Mouse (Mus musculus) hindbrain, embryonic 12.5 days (tissue): ENCODE results near the gene Gbgt1. TPM values are rescaled to one million over a fixed set of nuclear protein-coding genes. Genes with fewer than 3 reads are reported as not detected.

Experiments used
- ATAC-seq: fragments of 200-750 bp; cut with Nextera tagmentation; 2 replicates; pipeline ENCODE4 v1.8.0; 2017; ENCODE audit warnings: moderate TSS enrichment; ENCODE audit not compliant: low FRiP score
- H3K27ac ChIP-seq: fragments of 300-500 bp; sonication (generic); 2 replicates; pipeline ENCODE4 v1.5.1; 2016; ENCODE audit warnings: mild to moderate bottlenecking
- H3K27me3 ChIP-seq: fragments of 300-500 bp; sonication (generic); 2 replicates; pipeline ENCODE4 v1.6.1; 2016; ENCODE audit warnings: mild to moderate bottlenecking
- H3K36me3 ChIP-seq: fragments of 300-500 bp; sonication (generic); 2 replicates; pipeline ENCODE4 v1.6.1; 2016; ENCODE audit warnings: mild to moderate bottlenecking
- H3K4me1 ChIP-seq: fragments of 300-500 bp; sonication (generic); 2 replicates; pipeline ENCODE4 v1.6.1; 2016
- H3K4me2 ChIP-seq: fragments of 300-500 bp; sonication (generic); replicated peaks from 2 replicates; pipeline ENCODE4 v1.6.1; 2016; ENCODE audit warnings: mild to moderate bottlenecking
- H3K4me3 ChIP-seq: fragments of 300-500 bp; sonication (generic); 2 replicates; pipeline ENCODE4 v1.5.1; 2016; ENCODE audit warnings: mild to moderate bottlenecking
- H3K9ac ChIP-seq: fragments of 300-500 bp; sonication (generic); 2 replicates; pipeline ENCODE4 v1.6.1; 2016; ENCODE audit warnings: mild to moderate bottlenecking, moderate library complexity
- H3K9me3 ChIP-seq: fragments of 300-500 bp; sonication (generic); replicated peaks from 2 replicates; pipeline ENCODE4 v1.6.1; 2016; ENCODE audit warnings: mild to moderate bottlenecking
- WGBS: fragments of 180-500 bp; shearing (Covaris S2); methylation state at CpG from one replicate; pipeline ENCODE4 v1.1.7; 2016; 5-methylcytosine and 5-hydroxymethylcytosine counted together
- polyA plus RNA-seq: library from polyadenylated mRNA; unstranded; fragments of >200 nt; fragmentation: Nextera tagmentation; extraction: Ambion mirVana; gene quantifications from 2 replicates; pipeline ENCODE4 v1.2.1, GENCODE M21; 2016

Gene Gbgt1
- polyA plus RNA-seq, 1 experiment from 2014 or later, result 0.67 TPM

GRCm38 (mm10) chr2:28535263-28535540 lies 38.5 kb downstream of the Gbgt1 start:
- H3K27ac ChIP-seq, result peak overlapping the region; percentile 91
- no peak for ATAC-seq
- no peaks in the 10 kb centered on the region for H3K9me3 ChIP-seq
- H3K4me2 ChIP-seq, result peak overlapping the region; percentile 58
- no peaks in the 10 kb centered on the region for H3K27me3 ChIP-seq
- peak overlapping the region; percentile 63 for H3K9ac ChIP-seq
- WGBS, result 29% methylated on average over 4 of the region's 4 CpGs
- H3K4me1 ChIP-seq, result peaks cover 99% of the 10 kb centered on the region
- H3K36me3 ChIP-seq, result no peaks in the 10 kb centered on the region
- peak overlapping the region; percentile 49; the same call in 1 of the 2 replicates for H3K4me3 ChIP-seq

DNA sequence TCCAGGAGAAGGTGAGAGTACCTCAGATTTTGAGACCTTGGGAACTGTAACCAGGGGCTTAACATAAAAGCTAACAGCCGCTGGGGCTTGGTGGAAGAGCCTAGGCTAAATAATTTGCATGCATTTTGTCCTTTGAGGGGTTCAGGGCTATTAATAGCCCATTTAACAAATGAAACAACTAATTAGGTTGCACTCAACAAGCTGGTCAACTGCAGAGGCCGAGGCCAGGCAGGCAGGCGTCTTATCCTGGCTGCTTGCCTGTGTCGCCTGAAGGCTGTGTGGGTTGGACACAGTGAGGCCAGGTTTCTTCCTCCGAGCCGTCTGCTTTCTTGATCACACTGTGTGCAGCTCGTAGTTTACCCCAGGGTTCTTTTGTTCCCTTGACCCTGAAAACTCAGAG lies 39.0 kb downstream of the Gbgt1 start:
- WGBS, result 29% methylated on average over 7 of the region's 7 CpGs
- peak overlapping the region; percentile 58 for H3K4me2 ChIP-seq

DNA sequence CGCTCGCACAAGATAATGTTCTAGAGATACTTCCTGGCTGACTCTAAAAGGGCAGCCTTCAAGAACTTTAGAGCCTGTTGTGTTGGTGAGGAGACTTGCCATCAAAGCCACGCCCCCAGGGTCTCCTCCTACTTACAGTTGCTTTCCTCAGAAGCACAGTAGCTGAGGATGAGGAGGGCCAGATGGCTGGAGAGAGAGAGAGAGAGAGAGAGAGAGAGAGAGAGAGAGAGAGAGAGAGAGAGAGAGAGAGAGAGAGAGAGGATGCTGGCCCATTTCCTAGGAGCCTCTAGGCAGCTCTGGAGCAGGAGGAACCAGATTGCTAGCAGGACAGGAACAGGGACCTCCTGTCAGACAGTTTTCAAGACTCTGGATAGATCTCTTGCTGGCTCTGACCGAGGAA lies 39.5 kb downstream of the Gbgt1 start:
- no peaks in the 10 kb centered on the region for H3K27me3 ChIP-seq
- 0 out of 2 replicates have a peak overlapping the region, but pooled peaks have one; percentile 25 for H3K9ac ChIP-seq
- no peaks in the 10 kb centered on the region for H3K9me3 ChIP-seq
- peak overlapping the region; percentile 91 for H3K27ac ChIP-seq
- no peak for ATAC-seq
- H3K36me3 ChIP-seq, result 0 out of 2 replicates have a peak, but pooled peaks cover 4% of the 10 kb centered on the region
- WGBS, result 60% methylated on average over 4 of the region's 4 CpGs
- H3K4me1 ChIP-seq, result peaks cover 97% of the 10 kb centered on the region
- H3K4me2 ChIP-seq, result no peak overlapping the region
- no peak overlapping the region for H3K4me3 ChIP-seq

More for the DNA sequence above, 39.0 kb downstream of the Gbgt1 start:
- peak overlapping the region; percentile 49; the same call in 1 of the 2 replicates for H3K4me3 ChIP-seq
- peak overlapping the region; percentile 63; the same call in 1 of the 2 replicates for H3K9ac ChIP-seq
- peaks cover 99% of the 10 kb centered on the region for H3K4me1 ChIP-seq
- no peak for ATAC-seq
- peak overlapping the region; percentile 91 for H3K27ac ChIP-seq
- H3K27me3 ChIP-seq, result no peaks in the 10 kb centered on the region
- H3K9me3 ChIP-seq, result no peaks in the 10 kb centered on the region
- H3K36me3 ChIP-seq, result 0 out of 2 replicates have a peak, but pooled peaks cover under 1% of the 10 kb centered on the region

GRCm38 (mm10) chr2:28536766-28537633 lies 40.3 kb downstream of the Gbgt1 start:
- Histone ChIP-seq H3K27ac (0 out of 2 replicates have a peak overlapping the region, but pooled peaks have one; percentile 85), H3K4me3 (no peak overlapping the region), H3K36me3 (peaks cover 12% of the 10 kb centered on the region), H3K4me1 (peaks cover 89% of the 10 kb centered on the region), H3K4me2 (no peak overlapping the region), H3K9ac (no peak overlapping the region), H3K27me3 (no peaks in the 10 kb centered on the region), H3K9me3 (no peaks in the 10 kb centered on the region)
- no peak for ATAC-seq
- 72% methylated on average over 11 of the region's 11 CpGs for WGBS

DNA sequence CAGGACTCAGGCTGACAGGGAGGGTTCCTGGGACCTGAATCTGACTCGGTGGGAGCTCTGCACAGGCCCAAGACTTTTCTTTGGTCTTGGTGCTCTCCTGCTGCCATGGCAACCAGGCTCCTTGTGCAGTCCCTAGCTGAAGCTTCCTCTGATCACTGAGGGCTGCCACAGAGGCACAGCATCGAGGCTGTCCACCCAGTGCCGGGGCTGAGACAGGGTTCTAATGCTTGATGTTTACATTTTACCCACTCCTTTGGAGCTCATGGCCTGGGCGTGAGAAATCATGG lies 40.9 kb downstream of the Gbgt1 start:
- Histone ChIP-seq H3K4me2 (no peak overlapping the region), H3K9ac (no peak overlapping the region), H3K27ac (peak overlapping the region; percentile 85; the same call in 1 of the 2 replicates)

DNA sequence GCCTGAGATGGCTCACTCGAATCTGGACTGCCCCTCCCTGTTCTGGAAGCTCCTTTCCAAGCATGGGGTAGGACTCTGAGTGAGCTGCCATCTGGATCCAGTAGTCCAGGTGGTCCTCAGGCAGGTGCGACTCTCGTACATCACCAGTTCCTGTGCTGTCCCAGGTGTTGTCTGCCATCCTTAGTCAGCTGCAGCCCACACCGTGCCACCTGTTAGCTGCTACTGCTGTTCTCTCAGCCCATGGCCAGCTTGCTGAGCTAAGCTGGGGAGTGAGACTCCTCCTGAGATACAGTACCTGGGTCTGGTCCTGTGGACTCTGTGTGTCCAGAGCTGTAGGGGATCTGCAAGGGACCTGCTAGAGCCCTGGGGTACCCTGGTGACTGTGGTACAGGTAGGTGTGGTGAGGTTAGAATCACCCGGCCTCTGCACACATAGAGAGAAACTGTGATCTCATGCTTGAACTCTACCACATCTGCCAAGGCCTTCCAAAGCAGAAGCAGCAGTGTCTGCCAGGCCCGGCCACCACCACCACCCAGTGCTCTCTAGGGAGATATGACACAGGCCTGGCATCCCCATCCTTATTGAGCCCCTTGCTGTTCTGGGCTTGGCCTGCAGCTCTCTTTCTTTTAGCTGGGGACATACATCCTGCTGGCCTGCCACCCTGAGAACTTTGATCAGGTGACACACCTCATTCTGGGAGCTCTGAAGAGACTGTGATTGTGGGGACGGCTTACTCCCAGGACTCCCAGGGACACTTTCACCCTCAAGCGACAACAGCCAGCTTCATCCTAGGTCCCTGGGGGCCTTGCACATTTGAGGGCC lies 41.5 kb downstream of the Gbgt1 start:
- Histone ChIP-seq H3K9ac (peak overlapping the region; percentile 4), H3K4me2 (no peak overlapping the region), H3K4me3 (no peak overlapping the region), H3K9me3 (no peaks in the 10 kb centered on the region), H3K27ac (peak overlapping the region; percentile 85), H3K27me3 (no peaks in the 10 kb centered on the region), H3K4me1 (peaks cover 77% of the 10 kb centered on the region), H3K36me3 (peaks cover 24% of the 10 kb centered on the region)
- ATAC-seq, result no peak
- 69% methylated on average over 8 of the region's 8 CpGs for WGBS

More for the DNA sequence above, 40.9 kb downstream of the Gbgt1 start:
- Histone ChIP-seq H3K27me3 (no peaks in the 10 kb centered on the region), H3K4me3 (no peak overlapping the region), H3K36me3 (peaks cover 17% of the 10 kb centered on the region), H3K9me3 (no peaks in the 10 kb centered on the region), H3K4me1 (peaks cover 83% of the 10 kb centered on the region)
- WGBS, result 26% methylated on average over 4 of the region's 4 CpGs
- no peak for ATAC-seq

DNA sequence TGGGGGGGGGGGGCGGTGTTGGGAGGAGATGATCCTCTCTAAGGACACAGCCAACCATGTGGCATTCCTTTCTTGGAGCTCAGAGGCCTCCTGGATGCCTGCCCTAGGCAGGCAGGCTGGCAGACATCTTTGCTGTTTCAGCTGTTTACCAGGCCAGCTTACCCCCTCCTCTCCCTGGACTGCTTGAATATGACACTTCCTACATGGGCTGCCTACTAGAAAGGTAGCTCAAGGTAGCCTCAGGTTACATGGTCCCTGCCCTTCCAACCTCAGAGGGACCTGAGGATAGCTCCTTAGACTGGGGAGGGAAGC lies 42.1 kb downstream of the Gbgt1 start:
- 69% methylated on average over 1 of the region's 1 CpGs for WGBS
- Histone ChIP-seq H3K27ac (peak overlapping the region; percentile 85), H3K27me3 (no peaks in the 10 kb centered on the region), H3K9ac (peak overlapping the region; percentile 4), H3K4me1 (peaks cover 71% of the 10 kb centered on the region), H3K36me3 (peaks cover 29% of the 10 kb centered on the region), H3K4me2 (0 out of 2 replicates have a peak overlapping the region, but pooled peaks have one; percentile 12), H3K4me3 (no peak overlapping the region), H3K9me3 (no peaks in the 10 kb centered on the region)
- ATAC-seq, result no peak

GRCm38 (mm10) chr2:28539206-28539605 lies 42.5 kb downstream of the Gbgt1 start:
- Histone ChIP-seq H3K9me3 (no peaks in the 10 kb centered on the region), H3K4me2 (0 out of 2 replicates have a peak overlapping the region, but pooled peaks have one; percentile 12), H3K27ac (peak overlapping the region; percentile 85), H3K9ac (peak overlapping the region; percentile 4), H3K36me3 (peaks cover 34% of the 10 kb centered on the region), H3K4me1 (peaks cover 67% of the 10 kb centered on the region), H3K27me3 (no peaks in the 10 kb centered on the region), H3K4me3 (no peak overlapping the region)
- 34% methylated on average over 7 of the region's 7 CpGs for WGBS
- peak; percentile 74 for ATAC-seq

GRCm38 (mm10) chr2:28539949-28540348 lies 43.3 kb downstream of the Gbgt1 start:
- no peak overlapping the region for H3K4me2 ChIP-seq
- H3K9me3 ChIP-seq, result no peaks in the 10 kb centered on the region
- 80% methylated on average over 2 of the region's 2 CpGs for WGBS
- no peaks in the 10 kb centered on the region for H3K27me3 ChIP-seq
- H3K36me3 ChIP-seq, result peaks cover 41% of the 10 kb centered on the region
- peak overlapping the region; percentile 4; the same call in 1 of the 2 replicates for H3K9ac ChIP-seq
- peak overlapping the region; percentile 85 for H3K27ac ChIP-seq
- no peak overlapping the region for H3K4me3 ChIP-seq
- H3K4me1 ChIP-seq, result peaks cover 60% of the 10 kb centered on the region
- ATAC-seq, result no peak

DNA sequence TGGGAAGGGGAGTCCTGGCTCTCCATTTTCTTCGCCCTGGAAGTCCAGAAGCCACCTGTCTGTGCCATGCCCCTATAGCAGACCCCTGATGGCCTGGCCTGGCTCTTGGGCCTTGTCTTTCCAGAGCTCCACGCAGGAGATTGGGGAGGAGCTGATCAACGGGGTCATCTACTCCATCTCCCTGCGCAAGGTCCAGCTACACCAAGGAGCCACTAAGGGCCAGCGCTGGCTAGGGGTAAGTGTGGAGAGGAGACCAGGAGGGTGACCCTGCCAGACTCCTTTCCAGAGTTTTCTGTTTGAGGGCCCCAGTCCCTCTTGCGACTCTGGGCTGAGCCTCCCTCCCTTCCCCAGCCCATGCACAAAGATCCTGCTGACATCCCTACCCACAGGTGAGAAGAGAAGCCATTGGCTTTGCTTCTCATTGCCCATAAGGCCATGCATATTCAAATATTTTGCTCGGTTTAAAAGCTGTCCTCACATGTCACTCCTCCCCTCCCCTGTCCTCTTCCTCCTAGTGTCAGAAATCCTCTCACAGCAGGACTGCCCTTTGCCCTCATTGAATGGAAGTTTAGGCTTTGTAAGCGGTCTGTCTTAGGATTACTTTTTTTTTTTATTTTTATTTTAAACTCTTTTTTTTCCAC lies 44.0 kb downstream of the Gbgt1 start:
- H3K4me1 ChIP-seq, result peaks cover 52% of the 10 kb centered on the region
- H3K27ac ChIP-seq, result no peak overlapping the region
- no peak overlapping the region for H3K4me2 ChIP-seq
- no peak overlapping the region for H3K9ac ChIP-seq
- no peaks in the 10 kb centered on the region for H3K27me3 ChIP-seq
- WGBS, result 78% methylated on average over 8 of the region's 8 CpGs
- no peak for ATAC-seq
- H3K4me3 ChIP-seq, result no peak overlapping the region
- H3K9me3 ChIP-seq, result no peaks in the 10 kb centered on the region
- peaks cover 49% of the 10 kb centered on the region for H3K36me3 ChIP-seq

- no peak overlapping the region for H3K27ac ChIP-seq
- no peaks in the 10 kb centered on the region for H3K9me3 ChIP-seq
- WGBS, result 94% methylated on average over 8 of the region's 8 CpGs
- H3K4me1 ChIP-seq, result peaks cover 20% of the 10 kb centered on the region
- H3K4me3 ChIP-seq, result no peak overlapping the region
- ATAC-seq, result no peak
- no peak overlapping the region for H3K4me2 ChIP-seq
- H3K27me3 ChIP-seq, result no peaks in the 10 kb centered on the region
- H3K36me3 ChIP-seq, result peaks cover 77% of the 10 kb centered on the region
- H3K9ac ChIP-seq, result no peak overlapping the region
These were observed 47.2 kb downstream of the Gbgt1 start for GRCm38 (mm10) chr2:28543894-28544293.

GRCm38 (mm10) chr2:28545976-28546375 lies 49.3 kb downstream of the Gbgt1 start:
- no peak for ATAC-seq
- Histone ChIP-seq H3K27ac (peak overlapping the region; percentile 31; the same call in 1 of the 2 replicates), H3K9me3 (no peaks in the 10 kb centered on the region), H3K9ac (no peak overlapping the region), H3K27me3 (no peaks in the 10 kb centered on the region), H3K4me3 (no peak overlapping the region), H3K4me1 (no peaks in the 10 kb centered on the region; the same call in 1 of the 2 replicates), H3K36me3 (peaks cover 94% of the 10 kb centered on the region), H3K4me2 (no peak overlapping the region)
